Mouse (Mus musculus) testis, adult 2 months (tissue): ENCODE data around the gene Prss56. TPM values are rescaled to one million over a fixed set of nuclear protein-coding genes. Genes with fewer than 3 reads are reported as not detected.

ENCODE experiments used
- H3K27ac ChIP-seq: fragments of 200-500 bp; 2 replicates; pipeline ENCODE4 v1.5.1; 2012; ENCODE audit warnings: low read depth, low read length; ENCODE audit not compliant: control insufficient read depth, insufficient read depth
- H3K27me3 ChIP-seq: fragments of 200-500 bp; 2 replicates; pipeline ENCODE4 v1.6.1; 2012; ENCODE audit warnings: mild to moderate bottlenecking, low read length, moderate library complexity; ENCODE audit not compliant: control insufficient read depth, insufficient read depth
- H3K36me3 ChIP-seq: fragments of 200-500 bp; 2 replicates; pipeline ENCODE4 v1.6.1; 2012; ENCODE audit warnings: mild to moderate bottlenecking, low read length; ENCODE audit not compliant: control insufficient read depth, insufficient read depth
- H3K4me1 ChIP-seq: fragments of 200-500 bp; 2 replicates; pipeline ENCODE4 v1.6.1; 2012; ENCODE audit warnings: low read length; ENCODE audit not compliant: control insufficient read depth, insufficient read depth
- H3K4me3 ChIP-seq: fragments of 200-500 bp; 2 replicates; pipeline ENCODE4 v1.5.1; 2012; ENCODE audit warnings: low read depth, mild to moderate bottlenecking, low read length, moderate library complexity, mixed read lengths; ENCODE audit not compliant: control insufficient read depth
- CTCF ChIP-seq: fragments of 200-500 bp; IDR thresholded peaks from 2 replicates; pipeline ENCODE4 v1.5.1; 2012; ENCODE audit warnings: low read depth, mild to moderate bottlenecking, inconsistent platforms, low read length, moderate library complexity; ENCODE audit not compliant: control insufficient read depth, insufficient read depth, insufficient replicate concordance
- POLR2A ChIP-seq: fragments of 200-500 bp; IDR thresholded peaks from 2 replicates; pipeline ENCODE4 v1.6.1; 2012; ENCODE audit warnings: low read depth, mild to moderate bottlenecking, inconsistent platforms, low read length, moderate library complexity; ENCODE audit not compliant: control insufficient read depth
- polyA plus RNA-seq: library from polyadenylated mRNA; depleted of rRNA; stranded (reverse); fragments of >200 nt; gene quantifications from 2 replicates; pipeline ENCODE4 v1.2.3, GENCODE M21; 2012; rRNA removed

Gene Prss56
- 19.1 and 25.3 TPM in 2 replicates for polyA plus RNA-seq

DNA sequence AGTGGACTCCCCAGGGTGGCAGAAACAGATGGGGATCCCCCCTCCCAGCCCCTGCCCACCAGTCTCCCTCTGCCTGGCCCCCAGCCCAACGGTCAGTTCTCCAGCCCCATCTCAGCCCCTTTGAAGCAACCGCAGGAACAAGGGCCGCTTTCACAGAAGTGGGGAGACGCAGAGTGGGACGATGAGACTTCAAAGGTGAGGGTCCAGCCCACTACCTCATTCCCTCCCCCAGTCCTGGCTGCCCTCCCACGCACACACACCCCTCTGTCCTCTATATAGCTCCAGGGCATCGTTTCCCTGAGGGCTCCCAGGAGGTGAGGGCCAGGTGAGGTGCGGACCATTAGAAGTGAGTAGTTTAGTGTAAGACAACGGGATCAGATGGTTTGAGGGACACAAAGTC is at the start of gene Prss56:
Gene Prss56, plus strand, starts transcription at position 301 of the 400 bp plus-strand sequence.
- H3K4me3 ChIP-seq: no peak within 1 kb of the TSS; the same call in 1 of the 2 replicates
- no peaks in the 10 kb centered on the region for H3K27me3 ChIP-seq
- no peaks in the 10 kb centered on the region for H3K36me3 ChIP-seq
- H3K27ac ChIP-seq: no peak within 1 kb of the TSS
- TF ChIP-seq CTCF (no peak), POLR2A (no peak)
- peaks cover 42% of the 10 kb centered on the region for H3K4me1 ChIP-seq

DNA sequence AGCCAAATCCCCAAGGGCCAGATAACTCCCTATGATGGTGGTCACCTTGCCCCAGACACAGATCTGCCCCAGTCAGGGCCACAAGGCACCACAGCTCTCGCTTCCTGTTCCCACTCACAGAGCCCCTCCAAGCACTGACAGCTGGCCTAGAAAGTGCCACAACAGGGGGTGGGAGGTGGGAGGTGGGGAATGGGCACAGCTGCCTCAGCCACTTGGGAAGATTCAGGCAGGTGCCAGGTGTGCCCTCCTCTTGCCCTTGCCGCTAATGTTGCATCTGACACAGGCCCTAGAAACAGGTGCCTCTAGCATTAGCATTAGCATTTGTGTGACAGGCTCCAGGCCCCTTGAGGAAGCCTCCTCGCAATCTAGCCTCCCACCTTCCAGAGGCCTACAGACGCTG is 41.6 kb upstream of the Prss56 start:
- H3K36me3 ChIP-seq: no peaks in the 10 kb centered on the region
- H3K4me1 ChIP-seq: no peaks in the 10 kb centered on the region
- H3K27ac ChIP-seq: no peak overlapping the region
- H3K4me3 ChIP-seq: no peak overlapping the region
- TF ChIP-seq POLR2A (no peak), CTCF (no peak)
- H3K27me3 ChIP-seq: no peaks in the 10 kb centered on the region

- H3K27ac ChIP-seq: no peak overlapping the region
- H3K27me3 ChIP-seq: no peaks in the 10 kb centered on the region
- no peaks in the 10 kb centered on the region for H3K4me1 ChIP-seq
- TF ChIP-seq CTCF: no peak
- TF ChIP-seq POLR2A: no peak
- no peaks in the 10 kb centered on the region for H3K36me3 ChIP-seq
- no peak overlapping the region for H3K4me3 ChIP-seq
Measured at GRCm38 (mm10) chr1:87142456-87142855, 40.7 kb upstream of the Prss56 start.

GRCm38 (mm10) chr1:87143141-87143540 is 40.0 kb upstream of the Prss56 start:
- TF ChIP-seq CTCF (no peak), POLR2A (no peak)
- Histone ChIP-seq H3K36me3 (no peaks in the 10 kb centered on the region), H3K27me3 (no peaks in the 10 kb centered on the region), H3K4me3 (no peak overlapping the region), H3K4me1 (no peaks in the 10 kb centered on the region), H3K27ac (no peak overlapping the region)

DNA sequence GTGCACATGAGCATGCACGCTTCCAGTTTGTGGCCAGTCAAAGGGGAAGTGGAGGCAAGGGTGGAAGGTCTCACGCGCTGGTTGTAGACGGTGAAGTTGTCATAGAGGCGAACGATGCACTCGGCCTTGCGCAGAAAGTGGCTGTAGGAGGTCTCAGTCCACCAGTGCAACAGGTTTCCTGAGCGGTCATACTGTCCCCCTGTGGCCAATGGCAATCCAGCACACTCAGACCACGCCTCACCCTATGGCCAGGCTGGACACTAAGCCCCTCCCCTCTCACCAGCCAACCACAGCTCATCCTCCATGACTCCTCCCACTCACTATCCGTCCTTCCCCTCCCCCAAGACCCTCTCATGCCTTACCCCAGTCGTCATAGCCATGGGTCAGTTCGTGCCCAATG is 33.7 kb upstream of the Prss56 start:
- Histone ChIP-seq H3K27ac (no peak overlapping the region), H3K4me1 (peaks cover 24% of the 10 kb centered on the region), H3K36me3 (no peaks in the 10 kb centered on the region), H3K4me3 (no peak overlapping the region), H3K27me3 (no peaks in the 10 kb centered on the region)
- TF ChIP-seq POLR2A (peak; percentile 59), CTCF (peak; percentile 15; the same call in 1 of the 2 replicates)

- no peak overlapping the region for H3K27ac ChIP-seq
- TF ChIP-seq CTCF (no peak), POLR2A (no peak)
- H3K4me1 ChIP-seq: peaks cover 35% of the 10 kb centered on the region
- no peaks in the 10 kb centered on the region for H3K36me3 ChIP-seq
- H3K4me3 ChIP-seq: no peak overlapping the region
- H3K27me3 ChIP-seq: peaks cover 2% of the 10 kb centered on the region; the same call in 1 of the 2 replicates
Measured at GRCm38 (mm10) chr1:87151286-87151685, 31.8 kb upstream of the Prss56 start.

DNA sequence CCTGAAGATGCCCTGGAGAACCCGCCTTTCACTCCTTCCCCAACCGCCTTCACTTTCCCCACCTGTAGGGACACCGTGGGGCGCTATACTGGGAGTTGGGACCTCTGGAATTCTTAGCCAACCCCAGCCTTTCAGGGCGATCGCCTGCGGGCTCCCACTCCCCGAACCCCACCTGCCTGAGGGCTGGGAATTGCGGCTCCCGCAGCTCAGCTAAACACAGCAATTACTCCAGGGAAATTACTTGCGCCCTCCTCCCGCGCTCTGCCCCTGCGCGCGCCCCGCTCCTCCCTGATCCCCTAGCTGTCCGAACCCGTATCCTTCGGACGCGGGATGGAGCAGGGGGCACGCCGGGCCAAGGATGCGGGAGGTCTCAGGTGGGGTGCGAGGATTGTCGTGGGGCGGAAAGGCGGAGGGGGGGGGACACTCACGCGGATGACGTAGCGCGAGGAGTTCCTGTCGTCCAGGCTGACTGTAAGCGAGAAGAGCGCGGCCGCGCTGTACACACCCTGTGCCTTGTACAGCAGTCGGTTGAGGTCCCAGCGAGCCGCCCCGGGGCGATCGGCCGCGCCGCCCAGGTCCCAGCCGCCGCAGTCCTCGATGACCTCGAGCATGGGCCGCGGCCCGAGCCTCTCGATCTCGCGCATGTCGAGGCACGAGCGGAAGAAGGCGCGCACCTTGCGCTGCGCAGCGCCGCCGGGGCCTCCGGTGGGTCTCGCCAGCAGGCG is 29.2 kb upstream of the Prss56 start:
- Histone ChIP-seq H3K27ac (no peak overlapping the region), H3K4me3 (peak overlapping the region; percentile 83), H3K4me1 (peaks cover 28% of the 10 kb centered on the region), H3K36me3 (no peaks in the 10 kb centered on the region), H3K27me3 (peaks cover 2% of the 10 kb centered on the region; the same call in 1 of the 2 replicates)
- TF ChIP-seq CTCF (no peak), POLR2A (no peak)
